Mouse (Mus musculus): ENCODE measurements around the gene Gm10203.
"Not testable (repeated sequence)": the region's sequence is repeated elsewhere in the genome, so short reads cannot be mapped to it uniquely, and the experiment has no call there.

Gm10203 gene

GRCm38 (mm10) chr6:149134391-149135150 lies 4.6 kb downstream of the Gm10203 start:
- no peak for DNase-seq (ENCODE audit: low spot score in 2 of 2)

GRCm38 (mm10) chr6:149135631-149136030 lies 5.7 kb downstream of the Gm10203 start:
- DNase-seq (ENCODE audit: low spot score in 2 of 2), result no peak

- no peak for DNase-seq (ENCODE audit: low spot score in 2 of 2)
Observed at GRCm38 (mm10) chr6:149137936-149138335, 8.0 kb downstream of the Gm10203 start.

- DNase-seq (ENCODE audit: low spot score in 2 of 2), result no peak
Observed at GRCm38 (mm10) chr6:149139011-149139410, 9.0 kb downstream of the Gm10203 start.

- no peak for DNase-seq (ENCODE audit: low spot score in 2 of 2)
Observed at GRCm38 (mm10) chr6:149139471-149139870, 9.5 kb downstream of the Gm10203 start, which contains the start of gene Etfbkmt. Gene Etfbkmt (plus strand): TSS chr6:149139849.

- DNase-seq (ENCODE audit: low spot score in 2 of 2), result peak; percentile 81 to 86
Observed at GRCm38 (mm10) chr6:149141393-149142173, 11.6 kb downstream of the Gm10203 start.

- no peak for DNase-seq (ENCODE audit: low spot score in 2 of 2)
Observed at GRCm38 (mm10) chr6:149145143-149145542, 15.2 kb downstream of the Gm10203 start.

- DNase-seq (ENCODE audit: low spot score in 2 of 2), result no peak
Observed at GRCm38 (mm10) chr6:149148436-149149229, 18.7 kb downstream of the Gm10203 start.

- DNase-seq (ENCODE audit: low spot score in 2 of 2), result no peak
Observed at GRCm38 (mm10) chr6:149152119-149152518, 22.1 kb downstream of the Gm10203 start.

- no peak for DNase-seq (ENCODE audit: low spot score in 2 of 2)
Observed at GRCm38 (mm10) chr6:149153473-149154115, 23.6 kb downstream of the Gm10203 start.

- no peak for DNase-seq (ENCODE audit: low spot score in 2 of 2)
Observed at GRCm38 (mm10) chr6:149154116-149155030, 24.4 kb downstream of the Gm10203 start.

- no peak for DNase-seq (ENCODE audit: low spot score in 2 of 2)
Observed at GRCm38 (mm10) chr6:149155031-149155841, 25.3 kb downstream of the Gm10203 start.

- DNase-seq (ENCODE audit: low spot score in 2 of 2), result not testable (repeated sequence)
Observed at GRCm38 (mm10) chr6:149167038-149167437, 37.1 kb downstream of the Gm10203 start.

GRCm38 (mm10) chr6:149167672-149168071 lies 37.7 kb downstream of the Gm10203 start:
- no peak for DNase-seq (ENCODE audit: low spot score in 2 of 2)

- DNase-seq (ENCODE audit: low spot score in 2 of 2), result no peak
Observed at GRCm38 (mm10) chr6:149168436-149168835, 38.5 kb downstream of the Gm10203 start.

- DNase-seq (ENCODE audit: low spot score in 2 of 2), result not testable (repeated sequence)
Observed at GRCm38 (mm10) chr6:149169965-149170364, 40.0 kb downstream of the Gm10203 start.

- DNase-seq (ENCODE audit: low spot score in 2 of 2), result no peak
Observed at GRCm38 (mm10) chr6:149173831-149174625, 44.1 kb downstream of the Gm10203 start.

GRCm38 (mm10) chr6:149174932-149175570 lies 45.1 kb downstream of the Gm10203 start:
- no peak for DNase-seq (ENCODE audit: low spot score in 2 of 2)

Data from urinary bladder, postnatal 4 days (tissue).